Mouse (Mus musculus) embryonic fibroblast, embryonic 13.5 days (primary cell): ENCODE results near the gene Kcnmb2.

Experiments
- CTCF ChIP-seq: IDR thresholded peaks from 2 replicates; pipeline ENCODE4 v1.5.1; 2011; ENCODE audit warnings: mild to moderate bottlenecking, control low read depth, low read length, moderate library complexity, borderline replicate concordance; ENCODE audit not compliant: insufficient read depth
- POLR2A ChIP-seq: IDR thresholded peaks from 2 replicates; pipeline ENCODE4 v1.6.1; 2011; ENCODE audit warnings: low read depth, mild to moderate bottlenecking, control low read depth, low read length, moderate library complexity

GRCm38 (mm10) chr3:31871461-31871860 is 30.8 kb upstream of the Kcnmb2 start:
- TF ChIP-seq CTCF (no peak), POLR2A (no peak)
